Mouse (Mus musculus): ENCODE data around the gene Thsd4.
A peak's percentile ranks its signal among the peaks of the same experiment; 100 is the strongest.

DNA sequence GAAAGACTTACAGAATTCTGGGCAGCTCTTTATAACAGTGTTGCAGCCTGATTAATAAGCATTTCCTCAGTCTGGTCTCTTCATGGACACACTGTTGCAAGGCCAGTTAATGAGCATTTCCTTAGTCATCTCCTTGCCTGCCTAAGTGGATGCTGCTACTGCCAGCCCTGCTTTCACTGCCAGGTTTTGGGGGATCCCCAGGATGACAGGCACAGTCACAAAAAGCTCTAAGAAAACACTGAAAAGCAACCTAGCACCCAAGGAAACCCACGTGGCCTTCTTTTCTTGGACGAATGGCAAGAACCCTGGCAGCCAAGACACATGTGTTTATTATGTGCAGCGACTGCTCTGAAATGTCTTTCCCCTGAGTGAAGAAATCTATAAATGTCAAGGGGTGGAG, 41.8 kb downstream of the Thsd4 start:
- TF ChIP-seq EP300 (IDR thresholded peaks at IDR 0.05) = 0 out of 2 replicates have a peak, but pooled peaks have one; percentile 10
- no peak for TF ChIP-seq CTCF (IDR thresholded peaks at IDR 0.05)
